Mouse (Mus musculus) heart, adult 10 weeks (tissue): Measurements from ENCODE around the gene Pdlim3. TPM values are rescaled to one million over a fixed set of nuclear protein-coding genes. Genes with fewer than 3 reads are reported as not detected.

Experiments
- polyA plus RNA-seq: library from polyadenylated mRNA; stranded (reverse); fragments of 350-450 nt; fragmentation: Illumina TruSeq; extraction: RNeasy Lipid Tissue Mini Kit (QIAGEN cat#74804); gene quantifications from one replicate; pipeline ENCODE4 v1.2.3, GENCODE M21; 2014; ENCODE audit warnings: low read depth, low replicate concordance

The Pdlim3 gene
- polyA plus RNA-seq: 39.2 TPM

DNA sequence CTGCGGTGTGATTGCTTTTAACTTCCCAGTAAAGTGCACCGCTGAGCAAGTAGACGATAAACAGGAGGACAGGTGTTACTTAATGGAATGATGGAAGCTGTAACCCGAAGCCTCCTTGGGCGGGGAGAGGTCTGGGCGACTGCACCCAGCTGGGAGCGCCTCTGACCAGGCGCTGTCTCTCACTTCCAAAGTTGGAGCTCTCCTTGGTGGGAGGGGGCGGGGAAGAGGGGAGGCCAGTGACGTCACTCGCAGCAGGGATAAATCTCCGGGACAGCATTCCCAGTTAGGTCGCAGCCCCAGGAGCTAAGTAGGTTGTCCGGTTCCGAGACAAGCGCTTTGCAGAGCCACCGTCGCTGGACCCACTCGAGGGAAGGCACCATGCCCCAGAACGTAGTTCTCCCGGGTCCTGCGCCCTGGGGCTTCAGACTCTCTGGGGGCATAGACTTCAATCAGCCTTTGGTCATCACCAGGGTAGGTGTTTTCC, at the start of gene Pdlim3:
Pdlim3 (plus strand) TSS at position 260 of the 484 bp plus-strand sequence.

DNA sequence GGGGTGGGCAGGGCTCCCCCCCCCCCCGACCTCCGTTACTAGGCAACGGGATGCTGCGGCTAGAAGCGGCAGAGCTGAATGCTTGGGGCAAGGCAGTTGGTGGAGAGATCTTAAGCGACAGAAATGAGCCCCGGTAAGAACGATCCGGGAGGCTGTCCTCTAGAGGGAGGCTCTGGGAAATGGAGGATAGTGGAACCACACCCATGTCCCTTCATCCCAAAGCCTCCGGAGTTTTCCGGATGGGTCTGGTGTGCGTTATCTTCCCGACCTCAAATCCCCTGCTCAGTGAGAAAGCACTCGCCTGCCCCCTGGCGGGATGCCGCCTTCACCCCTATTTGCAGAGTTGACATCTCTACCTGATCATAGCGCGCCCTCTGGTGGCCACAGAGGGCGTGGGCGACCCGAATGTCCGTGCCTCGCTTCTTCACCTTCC, 49.3 kb downstream of the Pdlim3 start, which contains the start of gene Ccdc110:
Ccdc110 (plus strand) TSS at position 38 of the 433 bp plus-strand sequence.

Other genes with a start within 250 kb of the Pdlim3 start
- not detected for gene Ccdc110, start 49.2 kb downstream of the Pdlim3 start, polyA plus RNA-seq
- gene 1700029J07Rik, start 89.8 kb downstream of the Pdlim3 start, polyA plus RNA-seq: 4.0 TPM
- gene Ufsp2, start 90.1 kb downstream of the Pdlim3 start, polyA plus RNA-seq: 29.4 TPM
- 1.8 TPM for gene Lrp2bp, start 113.8 kb downstream of the Pdlim3 start, polyA plus RNA-seq
- gene Ankrd37, start 120.2 kb downstream of the Pdlim3 start, polyA plus RNA-seq: 12.3 TPM